Mouse (Mus musculus): ENCODE results near the gene Cd8a.
"Not testable (repeated sequence)": the region's sequence is repeated elsewhere in the genome, so short reads cannot be mapped to it uniquely, and the experiment has no call there.

Gene Cd8a

GRCm38 (mm10) chr6:71373249-71373775 lies at the start of gene Cd8a:
Gene Cd8a (plus strand): TSS chr6:71373427.
- DNase-seq (ENCODE audit: low spot score): no peak

DNA sequence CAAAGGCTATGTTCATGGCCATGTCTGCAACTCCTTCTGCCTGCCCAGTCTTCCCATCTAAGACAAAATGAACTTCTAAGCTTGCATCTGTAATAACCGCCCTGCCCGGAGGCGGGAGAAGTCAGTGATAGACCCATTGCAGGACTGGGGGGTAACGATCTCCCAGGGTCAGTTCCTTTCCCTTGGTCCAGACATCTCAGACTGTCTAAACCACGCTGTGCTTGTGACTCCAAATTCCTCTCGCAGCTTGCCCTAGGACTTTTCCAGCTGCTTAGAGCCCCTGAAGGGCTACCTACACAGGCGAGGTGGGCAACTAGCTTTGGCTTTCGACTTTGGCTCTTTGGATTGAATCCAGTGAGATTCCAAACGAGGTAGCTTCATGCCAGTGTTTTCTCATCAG lies 48.4 kb upstream of the Cd8a start:
- DNase-seq (ENCODE audit: low spot score): no peak

DNA sequence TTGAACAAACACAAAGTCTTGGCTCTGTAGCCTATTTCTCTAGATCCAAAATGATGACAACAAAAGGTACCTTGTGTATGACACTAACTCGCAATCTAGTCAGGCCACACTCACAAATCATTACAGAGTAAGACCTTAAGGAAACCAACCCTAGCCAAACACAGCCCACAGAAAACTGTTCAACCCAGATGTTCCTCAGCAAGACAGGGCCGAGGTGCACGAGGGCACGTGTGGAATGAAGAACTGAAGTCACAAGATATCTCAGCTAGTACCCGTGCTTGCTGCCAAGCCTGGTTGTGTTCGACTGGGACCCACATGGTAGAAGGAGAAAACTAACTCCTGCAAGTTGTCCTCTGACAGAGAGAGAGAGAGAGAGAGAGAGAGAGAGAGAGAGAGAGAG lies 43.3 kb upstream of the Cd8a start:
- DNase-seq (ENCODE audit: low spot score): no peak

DNA sequence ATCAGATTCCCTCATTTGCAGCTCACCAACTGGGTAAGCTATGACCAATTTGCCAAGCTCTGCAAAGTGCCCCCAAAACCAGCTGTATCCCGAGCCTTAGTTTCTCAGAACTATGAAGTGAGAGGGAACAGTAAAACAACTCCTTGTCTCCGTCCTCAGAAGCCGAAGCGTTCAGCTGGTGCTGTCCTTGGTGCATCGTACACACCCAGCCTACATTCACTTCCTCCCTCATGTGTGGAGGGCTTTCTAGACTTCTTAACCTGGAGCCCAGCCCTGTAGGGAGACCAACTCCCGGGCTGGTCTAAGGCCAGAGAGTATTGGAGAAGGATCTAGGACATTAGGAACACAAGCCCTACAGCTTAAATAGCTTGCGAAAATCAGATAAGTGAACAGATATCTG lies 42.7 kb upstream of the Cd8a start:
- DNase-seq (ENCODE audit: low spot score): no peak

GRCm38 (mm10) chr6:71331491-71331890 lies 41.7 kb upstream of the Cd8a start:
- not testable (repeated sequence) for DNase-seq (ENCODE audit: low spot score)

- no peak for DNase-seq (ENCODE audit: low spot score)
Observed at GRCm38 (mm10) chr6:71332236-71332965, 40.8 kb upstream of the Cd8a start.

- no peak for DNase-seq (ENCODE audit: low spot score)
Observed at GRCm38 (mm10) chr6:71333031-71333430, 40.2 kb upstream of the Cd8a start.

DNA sequence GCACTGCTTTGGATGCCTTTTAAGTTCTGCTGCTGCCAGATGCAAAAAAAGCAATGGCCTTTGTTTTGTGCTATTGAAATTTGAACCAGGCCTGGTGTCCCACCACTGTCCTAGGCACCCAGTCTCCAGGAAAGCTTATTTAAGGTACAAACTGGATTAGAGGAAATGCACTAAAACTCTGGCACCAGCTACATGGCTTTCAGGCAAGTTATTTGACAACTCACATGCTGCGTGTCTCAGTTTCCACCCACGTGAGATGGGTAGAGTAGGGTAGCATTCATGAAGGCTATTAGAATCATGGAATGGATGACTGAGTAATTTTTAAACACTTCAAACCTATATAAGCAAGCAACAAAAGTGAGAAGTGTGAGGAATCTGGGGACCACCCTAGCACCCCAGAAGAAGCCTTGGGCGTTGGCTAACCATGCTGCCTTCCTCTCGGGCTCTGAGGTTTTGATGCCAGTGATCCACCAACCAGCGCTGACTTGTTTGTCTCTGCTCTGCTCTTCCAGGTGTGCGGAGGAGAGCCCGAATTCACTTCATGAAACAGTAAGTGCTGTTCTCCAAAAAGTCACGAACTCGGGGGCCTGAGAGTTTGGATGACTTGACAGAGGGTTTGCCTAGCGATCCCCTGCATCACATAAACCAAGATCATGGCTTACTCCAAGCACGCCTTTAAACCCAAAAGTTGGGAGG lies 39.5 kb upstream of the Cd8a start:
- DNase-seq (ENCODE audit: low spot score): no peak

DNA sequence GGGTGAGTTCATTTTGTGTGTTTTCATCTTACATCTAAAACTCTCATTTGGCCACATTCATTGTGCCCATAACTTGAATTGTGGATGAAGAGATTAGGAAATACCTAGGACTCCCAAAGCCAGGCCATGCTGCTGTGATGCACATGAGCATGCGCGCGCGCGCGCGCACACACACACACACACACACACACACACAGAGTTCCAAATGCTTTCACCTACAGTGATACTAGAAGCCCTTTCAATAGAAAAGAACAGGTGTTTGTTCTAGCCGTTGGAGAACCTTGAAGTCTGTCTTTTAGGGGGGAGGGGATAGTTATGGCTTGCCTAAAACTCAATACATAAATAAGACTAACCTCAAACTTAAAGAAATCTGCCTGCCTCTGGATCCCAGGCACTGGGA lies 35.6 kb upstream of the Cd8a start:
- no peak for DNase-seq (ENCODE audit: low spot score)

GRCm38 (mm10) chr6:71338941-71339340 lies 34.3 kb upstream of the Cd8a start:
- no peak for DNase-seq (ENCODE audit: low spot score)

DNA sequence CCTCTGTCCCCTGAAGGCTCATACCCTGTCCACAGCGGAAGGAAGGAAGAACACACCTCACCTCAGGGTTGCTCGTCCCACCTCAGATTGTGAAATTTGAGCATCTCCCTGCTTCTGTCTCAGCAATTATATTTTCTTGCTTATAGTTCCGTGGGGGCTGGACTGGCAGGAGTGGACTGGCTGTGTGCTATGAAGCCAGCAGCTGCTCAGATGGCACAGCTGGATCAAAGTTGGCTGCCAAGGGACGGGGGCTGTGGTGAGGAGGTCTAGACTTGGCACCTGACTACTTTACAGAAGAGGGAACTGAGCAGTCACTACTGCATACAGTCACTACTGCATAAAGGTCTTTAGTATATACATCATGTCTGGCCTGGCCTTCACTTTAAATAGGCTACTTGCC lies 33.9 kb upstream of the Cd8a start:
- DNase-seq (ENCODE audit: low spot score): no peak

GRCm38 (mm10) chr6:71341179-71341578 lies 32.0 kb upstream of the Cd8a start:
- DNase-seq (ENCODE audit: low spot score): no peak

GRCm38 (mm10) chr6:71348006-71348405 lies 25.2 kb upstream of the Cd8a start:
- no peak for DNase-seq (ENCODE audit: low spot score)

GRCm38 (mm10) chr6:71351201-71351600 lies 22.0 kb upstream of the Cd8a start:
- no peak for DNase-seq (ENCODE audit: low spot score)

GRCm38 (mm10) chr6:71352201-71352600 lies 21.0 kb upstream of the Cd8a start:
- no peak for DNase-seq (ENCODE audit: low spot score)

GRCm38 (mm10) chr6:71352866-71353427 lies 20.3 kb upstream of the Cd8a start:
- no peak for DNase-seq (ENCODE audit: low spot score)

GRCm38 (mm10) chr6:71353722-71354121 lies 19.5 kb upstream of the Cd8a start:
- no peak for DNase-seq (ENCODE audit: low spot score)

- DNase-seq (ENCODE audit: low spot score): no peak
Observed at GRCm38 (mm10) chr6:71357493-71357892, 15.7 kb upstream of the Cd8a start.

- no peak for DNase-seq (ENCODE audit: low spot score)
Observed at GRCm38 (mm10) chr6:71360221-71360620, 13.0 kb upstream of the Cd8a start.

DNA sequence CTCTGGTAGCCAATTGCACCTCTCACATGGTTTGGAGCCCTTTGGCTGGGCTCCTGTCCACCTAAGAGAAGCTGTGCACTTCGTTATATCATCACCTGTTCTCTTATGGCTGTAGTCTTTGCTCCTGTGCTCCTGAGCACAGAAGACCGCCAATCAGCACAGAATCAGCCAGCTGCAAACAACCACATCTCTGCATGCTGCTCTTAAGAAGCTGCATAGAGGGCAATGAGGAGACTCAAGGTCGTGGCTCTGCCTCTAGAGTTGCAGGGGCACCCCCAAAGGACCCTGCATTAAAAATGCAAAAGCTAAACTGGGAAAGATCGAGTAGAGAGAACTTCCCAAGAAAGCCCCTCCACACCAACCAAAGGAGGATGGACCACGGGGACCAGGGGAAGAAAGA lies 12.5 kb upstream of the Cd8a start:
- DNase-seq (ENCODE audit: low spot score): no peak

- no peak for DNase-seq (ENCODE audit: low spot score)
Observed at GRCm38 (mm10) chr6:71361156-71361670, 12.0 kb upstream of the Cd8a start.

DNA sequence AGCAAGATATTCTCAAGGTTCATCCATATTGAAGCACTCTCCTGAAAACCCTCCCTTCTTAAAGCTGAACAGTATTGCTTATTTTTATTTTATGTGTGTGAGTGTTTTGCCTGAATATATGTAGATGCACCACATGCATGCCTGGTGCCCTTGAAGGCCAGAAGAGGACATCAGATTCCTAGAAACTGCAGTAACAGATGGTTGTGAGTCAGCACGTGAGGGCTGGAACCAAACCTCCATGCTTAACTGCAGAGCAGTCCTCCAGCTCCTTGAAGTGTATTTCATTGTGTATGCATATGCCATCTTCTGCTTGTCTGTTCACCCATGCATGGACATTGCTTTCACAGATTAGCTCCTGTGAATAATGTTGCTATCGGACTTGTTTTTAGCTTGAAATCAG lies 9.2 kb upstream of the Cd8a start:
- no peak for DNase-seq (ENCODE audit: low spot score)

GRCm38 (mm10) chr6:71369416-71369815 lies 3.8 kb upstream of the Cd8a start:
- DNase-seq (ENCODE audit: low spot score): no peak

Data from lung, postnatal 25 days (tissue).